ENCODE assay signal across 7 mouse cellular contexts in genomic region chr5:30155821-30156629, GRCm38 (mm10). TPM values are rescaled to one million over a fixed set of nuclear protein-coding genes. Genes with fewer than 3 reads are reported as not detected.
A peak's percentile ranks its signal among the peaks of the same experiment; 100 is the strongest.
DNase-seq lines count a peak whose midpoint lies in the region; ATAC-seq lines count a peak whose summit lies in the region.

No protein-coding gene starts in this region.

- no peak overlapping the region for H3K27ac ChIP-seq in neural tube, embryonic 11.5 days (ENCODE audit: low read depth, low read length)

- H3K9ac ChIP-seq in neural tube, embryonic 11.5 days (ENCODE audit: low read length): peak overlapping the region; percentile 58

- no peaks in the 10 kb centered on the region for H3K27me3 ChIP-seq in neural tube, embryonic 11.5 days (ENCODE audit: control insufficient read depth, insufficient read depth, low read length)

- intact Hi-C loops in left cerebral cortex, postnatal 10 days (cut with DNase I): no loop called here

- WGBS in neural tube, embryonic 11.5 days: 40% methylated on average over 13 of the region's 13 CpGs

- 0 out of 2 replicates have a peak, but pooled peaks cover 5% of the 10 kb centered on the region for H3K4me1 ChIP-seq in neural tube, embryonic 11.5 days (ENCODE audit: control insufficient read depth, insufficient read depth, low read length)

- H3K36me3 ChIP-seq in neural tube, embryonic 11.5 days (ENCODE audit: control insufficient read depth, insufficient read depth, low read length): no peaks in the 10 kb centered on the region

- H3K4me3 ChIP-seq in neural tube, embryonic 11.5 days (ENCODE audit: low read depth, low read length): peak overlapping the region; percentile 52

- no peak for ATAC-seq in neural tube, embryonic 11.5 days (ENCODE audit: insufficient read depth, low FRiP score, low TSS enrichment)
- peak; percentile 22 for ATAC-seq in inflammation-experienced regulatory T-cells, adult 6 months

- H3K4me2 ChIP-seq in neural tube, embryonic 11.5 days (ENCODE audit: low read depth): peak overlapping the region; percentile 85

- no peaks in the 10 kb centered on the region for H3K9me3 ChIP-seq in neural tube, embryonic 11.5 days (ENCODE audit: control insufficient read depth, low read length)

- DNase-seq in neural tube, embryonic 11.5 days (ENCODE audit: low spot score): no peak
- no peak for DNase-seq in neural tube, embryonic 10.5 days (ENCODE audit: extremely low spot score, low spot score)
- peak; percentile 37 for DNase-seq in c-Kit-positive CD71-positive TER-119-positive erythroid progenitor cells, embryonic 14.5 days (ENCODE audit: low spot score)
- peak; percentile 66 for DNase-seq in naive thymus-derived CD4-positive, alpha-beta T cell, adult 2 months (ENCODE audit: low read depth)
- DNase-seq in right cerebral cortex, postnatal 14 days: no peak
- DNase-seq in left cerebral cortex, postnatal 10 days (ENCODE audit: extremely low spot score in 1 of 2, low spot score in 2 of 2): no peak

RNA-seq across cellular contexts. Expression of gene Hadhb, which starts 1.0 kb away (rescaled TPM):
- polyA plus RNA-seq in neural tube, embryonic 11.5 days (2014; fragmentation: Nextera tagmentation; extraction: Ambion mirVana): 108 and 112 TPM in 2 replicates
- polyA plus RNA-seq in inflammation-experienced regulatory T-cells, adult 6 months (2017; shearing (Covaris generic)): 100 to 1,000 TPM; 114 to 157 (median 125) TPM
- total RNA-seq in left cerebral cortex, postnatal 10 days (2021): 10 to 100 TPM; 52.3 to 52.6 TPM

RNA-seq across cellular contexts. Expression of gene Hadha, which starts 1.1 kb away (rescaled TPM):
- 93.0 and 102 TPM in 2 replicates for polyA plus RNA-seq in neural tube, embryonic 11.5 days (2014; fragmentation: Nextera tagmentation; extraction: Ambion mirVana)
- polyA plus RNA-seq in inflammation-experienced regulatory T-cells, adult 6 months (2017; shearing (Covaris generic)): 10 to 100 TPM; 79.2 to 82.8 (median 79.2) TPM
- total RNA-seq in left cerebral cortex, postnatal 10 days (2021): 10 to 100 TPM; 60.2 to 64.6 TPM

RNA-seq across cellular contexts. Expression of gene Adgrf3, which starts 49.5 kb away (rescaled TPM):
- not detected in 2 replicates for polyA plus RNA-seq in neural tube, embryonic 11.5 days (2014; fragmentation: Nextera tagmentation; extraction: Ambion mirVana)
- under 1 TPM in 1 of 3 experiments, not detected in 2; 0.32 TPM for polyA plus RNA-seq in inflammation-experienced regulatory T-cells, adult 6 months (2017; shearing (Covaris generic))
- not detected for total RNA-seq in left cerebral cortex, postnatal 10 days (2021)

RNA-seq across cellular contexts. Expression of gene 3110082J24Rik, which starts 50.1 kb away (rescaled TPM):
- polyA plus RNA-seq in neural tube, embryonic 11.5 days (2014; fragmentation: Nextera tagmentation; extraction: Ambion mirVana): 2.1 and 2.3 TPM in 2 replicates
- not detected for polyA plus RNA-seq in inflammation-experienced regulatory T-cells, adult 6 months (2017; shearing (Covaris generic))
- total RNA-seq in left cerebral cortex, postnatal 10 days (2021): 1 to 10 TPM; 2.1 to 2.2 TPM

RNA-seq across cellular contexts. Expression of gene Garem2, which starts 51.1 kb away (rescaled TPM):
- 14.4 and 16.5 TPM in 2 replicates for polyA plus RNA-seq in neural tube, embryonic 11.5 days (2014; fragmentation: Nextera tagmentation; extraction: Ambion mirVana)
- polyA plus RNA-seq in inflammation-experienced regulatory T-cells, adult 6 months (2017; shearing (Covaris generic)): not detected
- total RNA-seq in left cerebral cortex, postnatal 10 days (2021): 10 to 100 TPM; 10.5 to 11.2 TPM

Comparison
In these comparisons a context has a peak if more than half of its experiments do, and no peak if none do; other contexts are left out.
1. DNase-seq: peak in c-Kit-positive CD71-positive TER-119-positive erythroid progenitor cells, embryonic 14.5 days (single experiment) and naive thymus-derived CD4-positive, alpha-beta T cell, adult 2 months (single experiment); none in neural tube, embryonic 11.5 days (single experiment), neural tube, embryonic 10.5 days (single experiment), right cerebral cortex, postnatal 14 days (single experiment) and left cerebral cortex, postnatal 10 days (0 of 2).